Comparison of ENCODE assay signal across 15 mouse cellular contexts in genomic region chr6:145886277-145886676, GRCm38 (mm10). TPM values are rescaled to one million over a fixed set of nuclear protein-coding genes. Genes with fewer than 3 reads are reported as not detected.
DNase-seq lines count a peak whose midpoint lies in the region; ATAC-seq lines count a peak whose summit lies in the region.
"Had no signal": no experiment of that assay in that cellular context is flagged by ENCODE, and none has a peak within 500 bp of the region (broad histone marks: within the 10 kb centered on the region; RNA-seq: fewer than 3 reads in every experiment).

No protein-coding gene starts in this region.

- WGBS in embryonic facial prominence, embryonic 14.5 days: 62% methylated on average over 8 of the region's 8 CpGs
- WGBS in embryonic facial prominence, embryonic 10.5 days: 79% methylated on average over 8 of the region's 8 CpGs
- 16% methylated on average over 8 of the region's 8 CpGs for WGBS in heart, embryonic 16.5 days
- WGBS in hindbrain, embryonic 10.5 days: 83% methylated on average over 8 of the region's 8 CpGs

- no peak overlapping the region for H3K4me2 ChIP-seq in embryonic facial prominence, embryonic 14.5 days (ENCODE audit: low read depth, low read length)
- H3K4me2 ChIP-seq in heart, embryonic 16.5 days (ENCODE audit: low read depth, low read length): peak overlapping the region; percentile 40
- H3K4me2 ChIP-seq: embryonic facial prominence, embryonic 13.5 days; forebrain, embryonic 13.5 days; hindbrain, embryonic 12.5 days had no signal

- DNase-seq in embryonic facial prominence, embryonic 14.5 days (ENCODE audit: low spot score): no peak
- no peak for DNase-seq in embryonic facial prominence, embryonic 10.5 days (ENCODE audit: low spot score)
- DNase-seq in urinary bladder, postnatal 14 days (ENCODE audit: low spot score): peak; percentile 18
- DNase-seq in urinary bladder, postnatal 4 days (ENCODE audit: low spot score in 2 of 2): no peak
- peak; percentile 16 to 40 for DNase-seq in lung, postnatal 4 days
- no peak for DNase-seq in hindbrain, embryonic 10.5 days (ENCODE audit: low spot score)
- no peak for DNase-seq in Muller cell, postnatal 12 days (ENCODE audit: inconsistent ontology term)
- DNase-seq: cerebellum, postnatal 10 days; kidney, adult 11 months; kidney, postnatal 4 days had no signal

- ATAC-seq in embryonic facial prominence, embryonic 14.5 days (ENCODE audit: low read depth): 0 out of 2 replicates have a peak, but pooled peaks have one; percentile 22
- ATAC-seq in heart, embryonic 16.5 days (replicated peaks; ENCODE audit: extremely low read depth, insufficient read depth, low FRiP score): peak; percentile 85
- ATAC-seq: forebrain, embryonic 13.5 days had no signal

- no peaks in the 10 kb centered on the region for H3K4me1 ChIP-seq in embryonic facial prominence, embryonic 14.5 days (ENCODE audit: control insufficient read depth, insufficient read depth, low read length)
- H3K4me1 ChIP-seq in embryonic facial prominence, embryonic 10.5 days: no peaks in the 10 kb centered on the region
- peaks cover 8% of the 10 kb centered on the region for H3K4me1 ChIP-seq in heart, embryonic 16.5 days (ENCODE audit: control insufficient read depth, insufficient read depth, low read length)
- peaks cover 7% of the 10 kb centered on the region for H3K4me1 ChIP-seq in hindbrain, embryonic 10.5 days (replicated peaks)
- H3K4me1 ChIP-seq: embryonic facial prominence, embryonic 13.5 days had no signal

- no peak overlapping the region for H3K4me3 ChIP-seq in embryonic facial prominence, embryonic 14.5 days (ENCODE audit: low read depth, low read length)
- no peak overlapping the region for H3K4me3 ChIP-seq in embryonic facial prominence, embryonic 10.5 days
- 0 out of 2 replicates have a peak overlapping the region, but pooled peaks have one; percentile 4 for H3K4me3 ChIP-seq in heart, embryonic 16.5 days (ENCODE audit: low read length)
- H3K4me3 ChIP-seq in hindbrain, embryonic 10.5 days: no peak overlapping the region
- H3K4me3 ChIP-seq: embryonic facial prominence, embryonic 13.5 days; forebrain, embryonic 13.5 days; hindbrain, embryonic 12.5 days had no signal

- no peaks in the 10 kb centered on the region for H3K27me3 ChIP-seq in embryonic facial prominence, embryonic 14.5 days (replicated peaks; ENCODE audit: control insufficient read depth, insufficient read depth, low read length)
- no peaks in the 10 kb centered on the region for H3K27me3 ChIP-seq in embryonic facial prominence, embryonic 10.5 days (replicated peaks; ENCODE audit: low read depth, poor library complexity, severe bottlenecking)
- H3K27me3 ChIP-seq in heart, embryonic 16.5 days (ENCODE audit: control insufficient read depth, insufficient read depth, low read length): no peaks in the 10 kb centered on the region
- no peaks in the 10 kb centered on the region for H3K27me3 ChIP-seq in hindbrain, embryonic 10.5 days (ENCODE audit: insufficient read depth, poor library complexity, severe bottlenecking)
- H3K27me3 ChIP-seq: embryonic facial prominence, embryonic 13.5 days; forebrain, embryonic 13.5 days; hindbrain, embryonic 12.5 days had no signal

- H3K9me3 ChIP-seq in embryonic facial prominence, embryonic 14.5 days (ENCODE audit: control insufficient read depth, low read length): no peaks in the 10 kb centered on the region
- H3K9me3 ChIP-seq in embryonic facial prominence, embryonic 10.5 days: no peaks in the 10 kb centered on the region
- no peaks in the 10 kb centered on the region for H3K9me3 ChIP-seq in heart, embryonic 16.5 days (replicated peaks; ENCODE audit: control insufficient read depth, low read length)
- H3K9me3 ChIP-seq in hindbrain, embryonic 10.5 days: no peaks in the 10 kb centered on the region
- H3K9me3 ChIP-seq: embryonic facial prominence, embryonic 13.5 days; forebrain, embryonic 13.5 days; hindbrain, embryonic 12.5 days had no signal

- no peak overlapping the region for H3K27ac ChIP-seq in embryonic facial prominence, embryonic 14.5 days (replicated peaks; ENCODE audit: low read depth, low read length)
- no peak overlapping the region for H3K27ac ChIP-seq in embryonic facial prominence, embryonic 10.5 days (replicated peaks)
- H3K27ac ChIP-seq in heart, embryonic 16.5 days (ENCODE audit: low read length): peak overlapping the region; percentile 80
- no peak overlapping the region for H3K27ac ChIP-seq in hindbrain, embryonic 10.5 days
- H3K27ac ChIP-seq: embryonic facial prominence, embryonic 13.5 days; forebrain, embryonic 13.5 days; hindbrain, embryonic 12.5 days had no signal

- no peak overlapping the region for H3K9ac ChIP-seq in embryonic facial prominence, embryonic 14.5 days (ENCODE audit: low read depth, low read length)
- no peak overlapping the region for H3K9ac ChIP-seq in heart, embryonic 16.5 days (ENCODE audit: low read length)
- H3K9ac ChIP-seq: embryonic facial prominence, embryonic 13.5 days; forebrain, embryonic 13.5 days; hindbrain, embryonic 12.5 days had no signal

- no peaks in the 10 kb centered on the region for H3K36me3 ChIP-seq in embryonic facial prominence, embryonic 14.5 days (ENCODE audit: control insufficient read depth, insufficient read depth, low read length)
- H3K36me3 ChIP-seq in embryonic facial prominence, embryonic 10.5 days (replicated peaks): no peaks in the 10 kb centered on the region
- no peaks in the 10 kb centered on the region for H3K36me3 ChIP-seq in heart, embryonic 16.5 days (ENCODE audit: control insufficient read depth, insufficient read depth)
- H3K36me3 ChIP-seq in hindbrain, embryonic 10.5 days: no peaks in the 10 kb centered on the region
- H3K36me3 ChIP-seq: embryonic facial prominence, embryonic 13.5 days; G1E; hindbrain, embryonic 12.5 days had no signal

RNA-seq across cellular contexts. Expression of gene Bhlhe41, which starts 20.9 kb away (rescaled TPM):
- 3.0 and 3.3 TPM in 2 replicates for polyA plus RNA-seq in embryonic facial prominence, embryonic 14.5 days (2014; fragmentation: Nextera tagmentation; extraction: Ambion mirVana)
- 0.93 and 1.8 TPM in 2 replicates for polyA plus RNA-seq in embryonic facial prominence, embryonic 10.5 days (2016; fragmentation: Nextera tagmentation; extraction: Ambion mirVana)
- 5.9 and 6.1 TPM in 2 replicates for polyA plus RNA-seq in heart, embryonic 16.5 days (2015; fragmentation: Nextera tagmentation; extraction: Ambion mirVana)
- 1.2 TPM in 2 replicates for polyA plus RNA-seq in hindbrain, embryonic 10.5 days (2016; fragmentation: Nextera tagmentation; extraction: Ambion mirVana)
- polyA plus RNA-seq: G1E had no signal

RNA-seq across cellular contexts. Expression of gene Sspn, which starts 45.2 kb away (rescaled TPM):
- polyA plus RNA-seq in embryonic facial prominence, embryonic 14.5 days (2014; fragmentation: Nextera tagmentation; extraction: Ambion mirVana): 17.7 and 19.1 TPM in 2 replicates
- polyA plus RNA-seq in embryonic facial prominence, embryonic 10.5 days (2016; fragmentation: Nextera tagmentation; extraction: Ambion mirVana): 1.9 and 2.9 TPM in 2 replicates
- 78.7 and 79.6 TPM in 2 replicates for polyA plus RNA-seq in heart, embryonic 16.5 days (2015; fragmentation: Nextera tagmentation; extraction: Ambion mirVana)
- 1.6 and 1.8 TPM in 2 replicates for polyA plus RNA-seq in hindbrain, embryonic 10.5 days (2016; fragmentation: Nextera tagmentation; extraction: Ambion mirVana)
- polyA plus RNA-seq: G1E had no signal

Comparison
In these comparisons a context has a peak if more than half of its experiments do, and no peak if none do; other contexts are left out.
1. DNase-seq: peak in urinary bladder, postnatal 14 days (single experiment) and lung, postnatal 4 days (2 of 2); none in embryonic facial prominence, embryonic 14.5 days (single experiment), embryonic facial prominence, embryonic 10.5 days (single experiment), urinary bladder, postnatal 4 days (0 of 2), hindbrain, embryonic 10.5 days (single experiment) and Muller cell, postnatal 12 days (single experiment).